In the genomic region with DNA sequence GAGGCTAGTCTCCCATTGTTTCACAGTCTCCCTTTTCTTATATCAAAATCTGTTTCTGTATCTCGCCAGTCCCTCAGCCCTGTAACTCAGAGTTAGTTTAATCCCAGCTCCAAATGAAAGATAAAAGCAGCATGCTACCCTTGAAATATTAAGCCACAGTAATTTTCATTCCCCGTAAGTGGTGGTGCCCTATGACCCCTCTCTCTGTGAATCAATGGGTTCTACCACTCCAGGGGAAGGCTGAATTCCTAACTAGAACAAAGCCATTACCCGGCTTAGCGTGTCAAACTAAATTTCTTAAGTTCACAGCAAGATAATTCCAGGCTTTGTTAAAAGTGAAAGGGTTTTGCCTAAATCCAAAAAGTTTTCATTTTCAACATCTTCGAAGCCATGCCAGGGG, we compare ENCODE assay signal across 32 mouse cellular contexts. TPM values are rescaled to one million over a fixed set of nuclear protein-coding genes. Genes with fewer than 3 reads are reported as not detected.
DNase-seq lines count a peak whose midpoint lies in the region; ATAC-seq and TF ChIP-seq lines count a peak whose summit lies in the region.
"Had no signal": no experiment of that assay in that cellular context is flagged by ENCODE, and none has a peak within 500 bp of the region (broad histone marks: within the 10 kb centered on the region; RNA-seq: fewer than 3 reads in every experiment).

No protein-coding gene starts in this region.

- no peak for TF ChIP-seq CTCF in midbrain, postnatal 0 days (IDR thresholded peaks at IDR 0.05)
- no peak for TF ChIP-seq CTCF in brain, embryonic 14.5 days (IDR thresholded peaks at IDR 0.05; ENCODE audit: borderline replicate concordance, extremely low read depth, insufficient read depth, insufficient read length)

- H3K9me3 ChIP-seq in midbrain, embryonic 10.5 days (replicated peaks): peaks cover 11% of the 10 kb centered on the region; the same call in 1 of the 2 replicates
- no peaks in the 10 kb centered on the region for H3K9me3 ChIP-seq in midbrain, postnatal 0 days (ENCODE audit: low read length)
- H3K9me3 ChIP-seq: embryonic facial prominence, embryonic 12.5 days; heart, embryonic 10.5 days; heart, embryonic 15.5 days; liver, embryonic 13.5 days; megakaryocyte, embryonic 14.5 days; midbrain, embryonic 15.5 days had no signal

- no peak for TF ChIP-seq POLR2A in brain, embryonic 14.5 days (IDR thresholded peaks at IDR 0.05; ENCODE audit: borderline replicate concordance, extremely low read depth, insufficient read depth, insufficient read length, poor library complexity, severe bottlenecking)
- TF ChIP-seq POLR2A in myocyte (IDR thresholded peaks at IDR 0.05; ENCODE audit: insufficient read length, low read depth): no peak

- no peak for ATAC-seq in midbrain, postnatal 0 days (ENCODE audit: low FRiP score)
- ATAC-seq: inflammation-experienced regulatory T-cells, adult 6 months; lung, postnatal 0 days; midbrain, embryonic 15.5 days had no signal

- H3K27me3 ChIP-seq in midbrain, embryonic 10.5 days (ENCODE audit: low read depth, poor library complexity, severe bottlenecking): no peaks in the 10 kb centered on the region
- H3K27me3 ChIP-seq in midbrain, postnatal 0 days (ENCODE audit: insufficient read depth, low read length): no peaks in the 10 kb centered on the region
- no peaks in the 10 kb centered on the region for H3K27me3 ChIP-seq in myocyte (ENCODE audit: control insufficient read depth, insufficient read depth, insufficient read length)
- H3K27me3 ChIP-seq: CH12.LX; embryonic facial prominence, embryonic 12.5 days; heart, embryonic 15.5 days; liver, embryonic 13.5 days; megakaryocyte, embryonic 14.5 days; midbrain, embryonic 15.5 days; neural tube, embryonic 13.5 days had no signal

- intact Hi-C loops in heart, postnatal 10 days (cut with DNase I): no loop called here

- no peak overlapping the region for H3ac ChIP-seq in myocyte (ENCODE audit: control insufficient read depth, insufficient read length)

- H3K4me1 ChIP-seq in midbrain, embryonic 10.5 days: peaks cover 13% of the 10 kb centered on the region
- no peaks in the 10 kb centered on the region for H3K4me1 ChIP-seq in midbrain, postnatal 0 days (ENCODE audit: insufficient read depth, low read length)
- H3K4me1 ChIP-seq: embryonic facial prominence, embryonic 12.5 days; liver, embryonic 13.5 days; midbrain, embryonic 15.5 days had no signal

- H3K4me2 ChIP-seq in midbrain, postnatal 0 days (ENCODE audit: low read depth, low read length, poor library complexity, severe bottlenecking): no peak overlapping the region
- peak overlapping the region; percentile 16 for H3K4me2 ChIP-seq in myocyte (ENCODE audit: low read depth)
- H3K4me2 ChIP-seq: embryonic facial prominence, embryonic 12.5 days; heart, embryonic 15.5 days; hindbrain, embryonic 14.5 days; liver, embryonic 13.5 days; midbrain, embryonic 15.5 days; neural tube, embryonic 13.5 days had no signal

- no peak for DNase-seq in midbrain, embryonic 10.5 days (ENCODE audit: low spot score)
- DNase-seq in midbrain, postnatal 0 days (ENCODE audit: low spot score): no peak
- DNase-seq in brain, embryonic 14.5 days (ENCODE audit: low read depth): peak; percentile 51
- peak; percentile 45 for DNase-seq in embryo, embryonic 11 days
- no peak for DNase-seq in layer of hippocampus, postnatal 10 days (ENCODE audit: low spot score in 2 of 2)
- DNase-seq in heart, postnatal 10 days: no peak
- DNase-seq: adrenal gland, adult 8-10 months; cerebellum, adult 8-10 months; cerebellum, postnatal 25 days; gastrocnemius, postnatal 14 days; heart, postnatal 36 days; kidney, adult 11 months; kidney, postnatal 14 days; layer of hippocampus, adult 9-11 months; liver, embryonic 13.5 days; lung, adult 18-20 months; lung, postnatal 4 days; right cerebral cortex, adult 18-20 months; thymus, adult 18-20 months; thymus, postnatal 25 days had no signal

- no peaks in the 10 kb centered on the region for H3K79me2 ChIP-seq in myocyte (ENCODE audit: control insufficient read depth, insufficient read depth)

- no peaks in the 10 kb centered on the region for H3K36me3 ChIP-seq in midbrain, embryonic 10.5 days
- H3K36me3 ChIP-seq in midbrain, postnatal 0 days (ENCODE audit: insufficient read depth, low read length): no peaks in the 10 kb centered on the region
- no peaks in the 10 kb centered on the region for H3K36me3 ChIP-seq in myocyte (ENCODE audit: control insufficient read depth, insufficient read depth)
- H3K36me3 ChIP-seq: embryonic facial prominence, embryonic 12.5 days; heart, embryonic 10.5 days; heart, embryonic 15.5 days; liver, embryonic 13.5 days; midbrain, embryonic 15.5 days; neural tube, embryonic 13.5 days had no signal

- H3K4me3 ChIP-seq in midbrain, embryonic 10.5 days: no peak overlapping the region
- H3K4me3 ChIP-seq in midbrain, postnatal 0 days (ENCODE audit: low read depth, low read length): no peak overlapping the region
- H3K4me3 ChIP-seq in myocyte: no peak overlapping the region
- H3K4me3 ChIP-seq: embryonic facial prominence, embryonic 12.5 days; heart, embryonic 10.5 days; heart, embryonic 15.5 days; liver, embryonic 13.5 days; megakaryocyte, embryonic 14.5 days; midbrain, embryonic 15.5 days; neural tube, embryonic 13.5 days had no signal

- WGBS in midbrain, embryonic 10.5 days: 23% methylated on average over 5 of the region's 5 CpGs
- WGBS in midbrain, postnatal 0 days: 25% methylated on average over 5 of the region's 5 CpGs

- H3K27ac ChIP-seq in midbrain, embryonic 10.5 days (replicated peaks): peak overlapping the region; percentile 53
- H3K27ac ChIP-seq in midbrain, postnatal 0 days (ENCODE audit: low read depth, low read length): no peak overlapping the region
- H3K27ac ChIP-seq: embryonic facial prominence, embryonic 12.5 days; heart, embryonic 10.5 days; heart, embryonic 15.5 days; hindbrain, embryonic 14.5 days; liver, embryonic 13.5 days; midbrain, embryonic 15.5 days; neural tube, embryonic 13.5 days; stomach, postnatal 0 days had no signal

- H3K9ac ChIP-seq in midbrain, postnatal 0 days (replicated peaks; ENCODE audit: low read length, poor library complexity, severe bottlenecking): no peak overlapping the region
- H3K9ac ChIP-seq: embryonic facial prominence, embryonic 12.5 days; heart, embryonic 15.5 days; hindbrain, embryonic 14.5 days; liver, embryonic 13.5 days; midbrain, embryonic 15.5 days; neural tube, embryonic 13.5 days had no signal

TF ChIP-seq in myocyte, 11 proteins besides CTCF, POLR2A, EP300 and RAD21:
- TF ChIP-seq POLR2AphosphoS2 (IDR thresholded peaks at IDR 0.05; ENCODE audit: insufficient read length, low read depth) (no peak), TCF3 (IDR thresholded peaks at IDR 0.05; ENCODE audit: insufficient read length, low read depth) (no peak), REST (IDR thresholded peaks at IDR 0.05; ENCODE audit: insufficient read depth, insufficient read length) (no peak), SRF (IDR thresholded peaks at IDR 0.05; ENCODE audit: control insufficient read depth, insufficient read length, low read depth) (no peak), USF1 (IDR thresholded peaks at IDR 0.05; ENCODE audit: low read depth) (no peak), TCF12 (IDR thresholded peaks at IDR 0.05; ENCODE audit: insufficient read depth, poor library complexity, severe bottlenecking) (no peak), MYOG (IDR thresholded peaks at IDR 0.05; ENCODE audit: control insufficient read depth in 1 of 3, insufficient read depth in 1 of 3, insufficient read length in 2 of 3, low read depth in 2 of 3) (no peak), CEBPB (IDR thresholded peaks at IDR 0.05; ENCODE audit: insufficient read depth, poor library complexity, severe bottlenecking) (no peak), MAX (IDR thresholded peaks at IDR 0.05; ENCODE audit: low read depth) (no peak), E2F4 (IDR thresholded peaks at IDR 0.05; ENCODE audit: insufficient read depth) (no peak), MYOD1 (IDR thresholded peaks at IDR 0.05; ENCODE audit: control insufficient read depth in 1 of 3, insufficient read length in 2 of 3, low read depth in 2 of 3) (no peak)

RNA-seq across cellular contexts. Expression of a gene that starts 28.8 kb away (rescaled TPM):
- 2.7 and 3.5 TPM in 2 replicates for polyA plus RNA-seq in midbrain, embryonic 10.5 days (2016; fragmentation: Nextera tagmentation; extraction: Ambion mirVana)
- total RNA-seq in midbrain, postnatal 0 days (2014; rRNA removed): 8.0 and 11.2 TPM in 2 replicates
- polyA plus RNA-seq in midbrain, postnatal 0 days (2015; fragmentation: Nextera tagmentation; extraction: Ambion mirVana): 3.5 and 3.6 TPM in 2 replicates
- polyA plus RNA-seq in brain, embryonic 14.5 days (2012; rRNA removed): 6.9 and 8.7 TPM in 2 replicates
- 130 TPM for polyA plus RNA-seq in myocyte (2012; fragmentation: generic; extraction: Trizol)
- total RNA-seq in layer of hippocampus, postnatal 10 days (2021): 1 to 10 TPM; 5.2 to 5.7 TPM
- 10 to 100 TPM; 39.0 to 49.5 TPM for total RNA-seq in heart, postnatal 10 days (2021)

Comparison
In these comparisons a context has a peak if more than half of its experiments do, and no peak if none do; other contexts are left out.
1. DNase-seq: peak in brain, embryonic 14.5 days (single experiment) and embryo, embryonic 11 days (single experiment); none in midbrain, embryonic 10.5 days (single experiment), midbrain, postnatal 0 days (single experiment), layer of hippocampus, postnatal 10 days (0 of 2) and heart, postnatal 10 days (0 of 2).
2. RNA of a gene that starts 28.8 kb away (polyA plus RNA-seq): 130 TPM in myocyte (single experiment); 6.9 to 8.7 TPM in brain, embryonic 14.5 days, 3.5 to 3.6 TPM in midbrain, postnatal 0 days and 2.7 to 3.5 TPM in midbrain, embryonic 10.5 days; every median in the first group is over 10 times any median in the second.